Mouse (Mus musculus): ENCODE results near the gene Mael.

DNA sequence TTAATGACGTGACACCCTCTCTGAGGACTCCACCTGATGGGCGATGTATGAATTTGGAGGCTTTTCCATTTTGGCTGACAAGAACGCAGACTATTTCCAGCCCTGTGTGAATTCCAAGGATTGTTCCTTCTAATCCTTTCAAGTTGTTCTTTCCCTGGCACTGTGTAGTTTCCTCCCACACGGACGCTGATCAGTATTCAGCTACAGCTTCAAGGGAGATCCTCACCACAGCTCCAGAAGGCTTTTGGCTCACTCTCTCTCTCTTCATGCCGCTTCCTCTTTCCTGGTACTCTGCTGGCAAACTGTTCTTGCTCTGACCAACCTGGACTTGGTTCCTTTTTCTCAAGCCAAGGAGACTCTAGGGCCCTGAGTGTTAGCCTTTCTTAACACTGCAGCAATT is 5.7 kb upstream of the Mael start:
- TF ChIP-seq GATA1 (IDR thresholded peaks at IDR 0.05; ENCODE audit: borderline replicate concordance, low read length) (no peak), FLI1 (IDR thresholded peaks at IDR 0.05; ENCODE audit: low read length) (no peak)

Measured in megakaryocyte, embryonic 14.5 days (primary cell).